Mouse (Mus musculus) regulatory T cell (primary cell): Measurements from ENCODE around the gene Ddx41.
"Not testable (repeated sequence)": the region's sequence is repeated elsewhere in the genome, so short reads cannot be mapped to it uniquely, and the experiment has no call there.

Experiments
- in situ Hi-C: fragments of 300-600 bp; cut with MboI, MseI; formaldehyde crosslinking; loops from one replicate; pipeline ENCODE4 v1.15.1; 2025; ENCODE audit warnings: high pct_unique_total_duplicates

Gene Ddx41

DNA sequence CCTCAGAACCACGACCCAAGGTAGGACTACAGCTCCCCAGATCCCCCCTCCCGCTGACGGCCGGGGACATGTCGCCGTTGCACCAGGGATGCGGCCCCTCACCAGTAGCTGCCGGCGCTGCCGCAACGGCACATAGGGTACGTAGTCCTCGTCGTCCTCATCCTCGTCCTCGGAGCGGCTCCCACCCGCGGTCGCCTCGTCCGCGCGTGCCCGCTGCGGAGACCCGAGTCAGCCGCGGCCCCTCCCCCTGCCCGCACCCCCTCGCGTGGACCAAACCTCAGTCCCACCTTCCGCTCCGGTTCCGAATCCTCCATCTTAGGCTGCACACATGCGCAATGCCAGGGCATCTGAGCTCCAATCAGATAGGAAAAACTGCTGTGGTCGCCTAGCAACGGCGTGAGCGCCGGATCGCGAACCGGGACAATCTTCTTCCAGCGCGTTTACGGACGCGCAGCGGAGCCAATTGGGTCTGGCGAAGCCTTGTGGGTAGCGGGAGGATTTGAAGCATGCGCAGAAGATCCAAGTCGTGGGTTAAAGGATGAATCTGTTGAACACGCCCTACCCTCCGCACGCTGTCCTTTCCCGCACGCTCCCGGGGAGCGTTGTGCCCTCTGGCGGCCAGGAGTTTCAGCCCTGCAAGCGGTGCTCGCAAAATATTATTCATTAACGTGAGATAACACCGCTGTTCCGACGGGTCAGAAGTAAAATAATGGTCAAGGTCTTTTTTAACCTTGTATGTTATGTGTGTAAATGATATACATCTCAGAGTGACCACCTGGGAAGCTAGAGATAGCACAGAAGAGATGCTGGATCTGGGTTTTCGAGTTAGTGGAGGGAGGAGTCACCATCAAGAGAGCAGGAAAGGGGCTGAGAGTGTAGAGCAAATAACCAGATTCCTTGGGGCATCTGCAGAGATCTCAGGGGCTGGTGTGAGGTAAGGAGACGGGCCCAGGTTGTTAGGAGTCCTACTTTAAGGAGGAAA is at the start of gene Ddx41:
Gene Ddx41 (minus strand): TSS at position 465 of the 982 bp plus-strand sequence.
- in situ Hi-C loops, result loop anchor here (10.0 kb wide), 1 partner anchor 332 kb away; the partner anchor contains the start of gene Nsd1

DNA sequence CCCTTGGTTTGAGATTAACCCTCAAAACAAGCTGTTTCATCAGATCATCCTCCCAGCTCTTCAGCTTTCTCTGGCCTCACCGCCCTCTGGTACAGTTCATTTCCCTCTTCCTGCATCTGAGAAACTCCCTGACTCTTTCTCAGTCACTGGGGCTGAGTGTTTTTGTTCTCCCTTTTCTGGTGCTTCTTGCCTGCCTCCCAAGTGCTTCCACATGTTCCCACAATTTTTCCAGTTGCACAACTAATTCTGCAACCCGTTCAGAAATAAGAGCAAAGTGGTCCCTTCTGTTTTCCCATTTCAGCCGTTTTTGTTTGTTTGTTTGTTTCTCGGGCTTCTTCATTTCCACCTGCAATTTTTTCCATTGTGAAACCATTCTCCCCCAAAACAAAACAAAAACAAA is 41.6 kb upstream of the Ddx41 start:
- in situ Hi-C loops, result no loop called here

- in situ Hi-C loops, result not testable (repeated sequence)
These were observed 40.4 kb upstream of the Ddx41 start for GRCm38 (mm10) chr13:55576872-55577271.

DNA sequence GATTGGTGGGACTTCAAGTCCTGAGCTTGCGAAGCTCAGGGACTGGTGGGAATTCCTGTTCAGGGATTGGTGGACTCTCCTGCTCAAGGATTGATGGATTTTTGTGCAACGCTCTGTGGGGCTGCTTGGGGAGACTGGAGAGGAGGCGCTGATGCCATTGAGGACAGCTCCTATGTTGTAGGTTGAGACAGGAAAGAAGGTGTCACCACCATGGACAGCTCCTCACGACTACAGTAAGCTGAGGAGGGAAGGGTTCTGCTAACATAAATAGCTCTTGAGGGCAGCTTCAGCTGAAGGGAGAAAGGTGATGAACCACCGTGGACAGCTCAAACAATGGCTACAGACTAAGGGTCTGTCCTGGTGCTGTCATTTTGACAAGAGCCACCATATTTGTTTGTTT is 39.5 kb upstream of the Ddx41 start:
- in situ Hi-C loops, result no loop called here

GRCm38 (mm10) chr13:55574321-55574720 is 37.9 kb upstream of the Ddx41 start:
- in situ Hi-C loops, result no loop called here

- in situ Hi-C loops, result no loop called here
These were observed 37.0 kb upstream of the Ddx41 start, which contains the start of gene Tmed9 for GRCm38 (mm10) chr13:55573432-55573831. Tmed9 (plus strand) TSS chr13:55573732.

DNA sequence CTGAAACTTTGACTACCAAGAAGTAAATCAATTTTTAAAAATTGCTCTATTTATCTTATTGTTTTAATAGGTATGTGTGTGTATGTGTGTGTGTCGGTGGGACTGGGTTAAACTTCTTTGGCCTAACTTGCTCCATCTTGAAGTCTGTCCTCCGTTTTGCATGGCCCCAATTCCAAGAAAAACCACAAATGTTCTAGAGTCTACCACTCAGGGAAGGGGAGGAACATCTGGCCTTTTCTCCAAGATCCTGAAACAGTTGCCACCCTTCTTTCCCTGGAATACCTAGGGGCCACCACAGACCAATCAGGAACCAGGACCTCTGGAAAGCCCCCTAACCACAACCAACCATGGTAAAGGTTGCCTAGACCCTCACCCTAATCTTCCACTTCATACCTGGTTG is 35.5 kb upstream of the Ddx41 start:
- in situ Hi-C loops, result no loop called here

DNA sequence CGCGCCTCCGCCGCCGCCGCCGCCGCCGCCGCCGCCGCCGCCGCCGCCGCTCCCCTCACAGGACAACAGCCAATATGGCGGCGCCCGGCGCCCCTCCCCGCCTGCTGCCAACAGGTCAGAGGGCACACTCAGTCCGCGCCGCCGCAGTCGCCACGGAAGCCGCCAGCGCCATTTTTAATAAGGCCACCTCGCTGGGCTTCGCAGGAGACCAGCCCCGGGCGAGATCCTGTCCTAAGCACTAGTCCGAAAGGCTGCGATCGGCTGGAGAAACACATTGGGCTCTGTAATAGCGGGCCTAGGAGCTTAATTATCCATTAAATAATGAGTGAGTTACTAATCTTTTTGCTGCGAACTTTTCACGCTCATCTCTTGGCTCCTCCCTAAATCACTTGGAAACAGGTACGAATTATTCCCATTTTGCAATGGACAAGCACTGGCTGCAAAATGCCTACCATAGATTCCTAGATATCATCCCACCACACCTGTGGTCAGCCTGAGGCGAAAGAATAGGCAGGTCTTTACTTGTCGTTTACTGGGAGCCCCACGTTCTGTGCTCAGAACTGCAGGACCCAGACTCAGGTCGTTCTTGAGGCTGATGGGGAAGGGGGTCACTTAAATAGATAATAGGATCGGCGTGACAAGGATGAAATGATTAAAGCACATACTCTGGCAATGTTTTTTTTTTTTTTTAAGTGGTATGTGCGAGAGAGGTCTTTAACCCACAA is 34.7 kb upstream of the Ddx41 start, which contains the start of gene Fam193b:
Gene Fam193b (minus strand): TSS at position 94 of the 725 bp plus-strand sequence.
- in situ Hi-C loops, result no loop called here

- in situ Hi-C loops, result no loop called here
These were observed 34.0 kb upstream of the Ddx41 start for GRCm38 (mm10) chr13:55570286-55570973.

DNA sequence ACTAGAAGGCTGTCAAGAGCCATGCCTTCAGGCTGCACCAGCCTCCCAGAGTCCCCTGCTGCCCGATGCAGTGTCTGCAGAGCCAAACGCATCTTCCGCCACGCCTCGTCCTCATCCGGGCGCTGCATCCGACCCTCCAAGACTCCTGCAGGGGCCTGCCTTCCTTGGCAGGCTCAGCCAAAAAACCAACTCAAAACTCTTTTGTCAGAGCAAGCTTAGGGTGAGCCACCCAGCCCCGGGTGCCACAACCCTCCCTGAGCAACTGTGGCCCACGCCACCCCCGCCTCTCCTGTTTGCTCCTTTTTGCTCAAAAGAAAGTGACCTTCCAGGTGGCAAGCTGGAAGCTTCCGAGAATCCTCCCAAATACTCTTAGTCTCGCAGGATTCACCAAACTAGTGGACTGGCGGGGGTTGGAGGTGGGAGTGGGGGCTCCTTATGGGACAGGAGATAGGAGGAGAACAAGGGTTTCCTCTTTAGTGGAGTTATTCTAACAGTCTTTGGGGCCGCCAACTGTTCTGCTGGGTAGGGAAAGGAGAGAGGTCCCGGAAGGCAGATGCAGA is 33.3 kb upstream of the Ddx41 start:
- in situ Hi-C loops, result no loop called here

GRCm38 (mm10) chr13:55568524-55568923 is 32.1 kb upstream of the Ddx41 start:
- in situ Hi-C loops, result not testable (repeated sequence)

GRCm38 (mm10) chr13:55567949-55568348 is 31.5 kb upstream of the Ddx41 start:
- in situ Hi-C loops, result no loop called here

DNA sequence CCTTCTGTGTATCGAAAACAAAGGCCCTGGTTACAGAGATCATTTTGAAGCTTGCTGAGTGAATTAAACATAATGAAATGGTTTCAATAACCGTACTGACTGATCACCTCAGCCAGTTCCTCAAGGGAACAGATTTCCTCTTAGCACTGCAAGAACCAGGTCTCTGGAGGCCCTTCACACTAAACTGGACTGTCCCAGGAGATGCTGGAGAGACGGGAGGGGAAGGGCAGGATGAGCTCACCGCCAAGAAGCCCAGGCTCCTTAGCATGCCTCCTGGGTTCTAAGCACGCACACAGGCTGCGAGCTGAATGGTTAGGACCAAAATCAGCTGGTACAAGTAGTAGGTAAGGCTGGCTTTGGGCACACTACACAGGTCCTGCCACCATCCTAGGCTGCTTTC is 30.5 kb upstream of the Ddx41 start:
- in situ Hi-C loops, result no loop called here

DNA sequence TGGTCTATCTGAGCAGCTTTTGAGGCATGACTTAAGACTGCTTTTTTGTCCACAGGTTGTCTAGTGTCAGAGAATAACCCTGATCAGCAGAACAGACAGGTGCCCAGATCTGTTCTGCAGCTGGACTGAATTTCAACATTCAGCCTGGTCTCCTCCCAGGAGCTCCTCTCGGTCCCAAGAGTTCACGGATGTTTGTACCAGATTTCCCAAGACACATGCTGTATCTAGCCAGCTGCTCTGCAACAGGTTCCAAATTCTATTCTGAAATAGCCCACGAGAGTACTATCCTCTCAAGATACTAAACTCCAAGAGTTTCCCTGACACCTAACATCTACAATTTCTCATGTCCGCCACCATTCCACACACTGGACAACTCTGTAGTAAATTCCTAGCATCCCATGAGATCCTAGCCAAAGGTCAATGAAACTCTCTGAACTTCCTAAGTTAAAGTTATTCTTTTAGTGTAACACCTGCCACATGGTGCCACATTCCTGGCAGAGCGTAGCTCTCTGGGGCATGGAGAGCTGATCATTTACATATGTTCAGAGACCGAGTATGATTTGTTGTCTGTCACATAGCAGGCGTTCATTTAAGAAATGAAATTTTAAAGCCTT is 26.9 kb upstream of the Ddx41 start:
- in situ Hi-C loops, result no loop called here

DNA sequence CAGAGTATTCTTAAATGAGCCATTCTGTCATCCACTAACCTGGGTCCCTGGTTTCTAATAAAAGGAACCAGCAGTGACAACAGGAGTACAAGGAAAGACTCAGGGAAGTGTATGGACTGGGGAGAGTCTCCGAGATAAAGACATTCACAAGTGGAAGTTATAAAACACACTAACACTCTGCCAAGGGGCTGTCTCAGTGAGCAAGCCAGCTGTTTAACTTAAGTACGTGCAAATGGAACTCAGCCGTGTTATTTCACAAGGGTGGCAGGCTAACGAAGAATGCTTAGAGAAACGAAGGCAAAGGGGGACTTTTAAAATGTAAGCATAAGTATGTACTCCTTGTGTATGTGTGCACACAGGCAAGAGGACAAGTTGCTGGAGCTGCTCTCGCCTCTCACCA is 21.0 kb upstream of the Ddx41 start:
- in situ Hi-C loops, result no loop called here

GRCm38 (mm10) chr13:55555921-55556320 is 19.5 kb upstream of the Ddx41 start:
- in situ Hi-C loops, result no loop called here

DNA sequence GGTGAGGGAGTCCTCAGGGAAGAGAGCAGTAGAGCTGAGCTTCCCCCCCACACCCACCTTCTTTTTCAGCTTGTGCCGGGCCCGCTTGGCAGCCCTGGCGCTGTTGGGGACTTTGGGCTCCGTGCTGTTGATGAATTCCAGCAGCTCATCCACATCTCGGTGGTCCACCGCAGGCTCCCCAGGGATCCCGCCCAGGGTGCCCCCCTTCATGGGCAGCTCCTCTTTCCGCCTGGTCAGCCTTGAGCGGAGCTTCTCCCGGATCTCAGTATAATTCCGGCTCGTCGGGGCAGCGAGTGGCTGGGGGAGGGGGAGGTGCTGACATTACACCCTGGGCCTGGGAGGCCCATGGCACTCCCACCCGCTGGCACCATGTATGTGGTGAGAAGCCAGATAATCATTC is 12.6 kb upstream of the Ddx41 start:
- in situ Hi-C loops, result no loop called here

- in situ Hi-C loops, result no loop called here
These were observed 12.0 kb upstream of the Ddx41 start for GRCm38 (mm10) chr13:55548426-55548825.

DNA sequence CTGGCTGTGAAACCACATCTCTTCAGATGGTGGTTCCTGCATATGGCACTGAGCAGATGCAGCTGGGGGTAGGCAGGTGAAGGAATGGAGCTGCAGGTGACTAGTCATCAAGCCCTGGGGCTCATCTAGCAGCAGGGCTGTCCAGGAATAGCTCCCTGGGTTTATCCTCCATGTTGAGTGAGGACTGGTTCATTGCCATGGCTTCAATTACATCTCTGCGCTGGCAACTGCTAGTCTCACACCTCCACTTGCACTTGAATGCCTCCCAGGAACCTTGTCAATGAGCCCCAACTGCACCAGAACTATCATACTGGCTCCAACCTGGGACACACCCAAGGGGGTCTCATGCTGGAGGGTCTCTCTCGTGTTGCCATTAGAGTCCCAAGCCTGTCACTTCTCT is 11.5 kb upstream of the Ddx41 start:
- in situ Hi-C loops, result no loop called here

GRCm38 (mm10) chr13:55544792-55545191 is 8.3 kb upstream of the Ddx41 start:
- in situ Hi-C loops, result no loop called here

GRCm38 (mm10) chr13:55543447-55543846 is 7.0 kb upstream of the Ddx41 start:
- in situ Hi-C loops, result no loop called here
